Mouse (Mus musculus) T-helper 17 cell (primary cell): ENCODE results near the gene Sort1.

Experiments
- in situ Hi-C, 2 experiments: fragments of 300-600 bp; cut with MboI, MseI; formaldehyde crosslinking; loops; 1 replicate in 1 of 2; 2 replicates in 1 of 2; pipeline ENCODE4 v1.15.1; 2025; ENCODE audit warnings: high pct_unique_total_duplicates in 2 of 2

The Sort1 gene

GRCm38 (mm10) chr3:108381945-108382875, 98.3 kb downstream of the Sort1 start:
- in situ Hi-C loops, result no loop called here

GRCm38 (mm10) chr3:108383485-108384354, 99.8 kb downstream of the Sort1 start, which contains the start of gene Psrc1:
Gene Psrc1 (plus strand): TSS chr3:108383839.
- in situ Hi-C loops, result no loop called here

GRCm38 (mm10) chr3:108384425-108384824, 100.5 kb downstream of the Sort1 start:
- in situ Hi-C loops, result no loop called here

GRCm38 (mm10) chr3:108386186-108386585, 102.3 kb downstream of the Sort1 start:
- in situ Hi-C loops, result loop anchor here (5.0 kb wide), 1 partner anchor 94 kb away; no protein-coding TSS in a partner anchor

GRCm38 (mm10) chr3:108389111-108389545, 105.2 kb downstream of the Sort1 start:
- in situ Hi-C loops, result loop anchor here (5.0 kb wide), 1 partner anchor 97 kb away; no protein-coding TSS in a partner anchor

GRCm38 (mm10) chr3:108392299-108392698, 108.4 kb downstream of the Sort1 start:
- in situ Hi-C loops, result no loop called here

- in situ Hi-C loops, result no loop called here
Observed at GRCm38 (mm10) chr3:108392793-108393192, 108.9 kb downstream of the Sort1 start.

GRCm38 (mm10) chr3:108398281-108398680, 114.4 kb downstream of the Sort1 start:
- in situ Hi-C loops, result loop anchor here in 1 of 2 experiments (5.0 kb wide), 1 partner anchor 236 kb away; no protein-coding TSS in a partner anchor

GRCm38 (mm10) chr3:108400442-108400841, 116.6 kb downstream of the Sort1 start:
- in situ Hi-C loops, result loop anchor here in 1 of 2 experiments (5.0 kb wide), 1 partner anchor 77 kb away; no protein-coding TSS in a partner anchor

GRCm38 (mm10) chr3:108401692-108402527, 118.0 kb downstream of the Sort1 start:
- in situ Hi-C loops, result loop anchor here in 1 of 2 experiments (5.0 kb wide), 1 partner anchor 75 kb away; no protein-coding TSS in a partner anchor

- in situ Hi-C loops, result loop anchor here in 1 of 2 experiments (5.0 kb wide), 1 partner anchor 75 kb away; no protein-coding TSS in a partner anchor
Observed at GRCm38 (mm10) chr3:108402528-108402920, 118.6 kb downstream of the Sort1 start.

GRCm38 (mm10) chr3:108405536-108406305, 121.8 kb downstream of the Sort1 start:
- in situ Hi-C loops, result no loop called here

- in situ Hi-C loops, result no loop called here
Observed at GRCm38 (mm10) chr3:108406306-108406885, 122.5 kb downstream of the Sort1 start.

GRCm38 (mm10) chr3:108408517-108409008, 124.7 kb downstream of the Sort1 start:
- in situ Hi-C loops, result no loop called here

GRCm38 (mm10) chr3:108409656-108410358, 125.9 kb downstream of the Sort1 start:
- in situ Hi-C loops, result no loop called here

- in situ Hi-C loops, result no loop called here
Observed at GRCm38 (mm10) chr3:108410359-108410714, 126.5 kb downstream of the Sort1 start.
